Comparison of ENCODE assay signal across 18 mouse cellular contexts in genomic region chr1:74939762-74940161, GRCm38 (mm10). TPM values are rescaled to one million over a fixed set of nuclear protein-coding genes. Genes with fewer than 3 reads are reported as not detected.
A peak's percentile ranks its signal among the peaks of the same experiment; 100 is the strongest.
DNase-seq lines count a peak whose midpoint lies in the region; ATAC-seq lines count a peak whose summit lies in the region.
"Had no signal": no experiment of that assay in that cellular context is flagged by ENCODE, and none has a peak within 500 bp of the region (broad histone marks: within the 10 kb centered on the region; RNA-seq: fewer than 3 reads in every experiment).

No protein-coding gene starts in this region.

- WGBS in kidney, embryonic 14.5 days, result 7% methylated on average over 3 of the region's 3 CpGs
- WGBS in liver, embryonic 11.5 days, result 10% methylated on average over 3 of the region's 3 CpGs

- no peak overlapping the region for H3K4me2 ChIP-seq in kidney, embryonic 14.5 days (replicated peaks; ENCODE audit: low read depth, low read length)
- no peak overlapping the region for H3K4me2 ChIP-seq in liver, embryonic 11.5 days
- H3K4me2 ChIP-seq: hindbrain, embryonic 13.5 days; limb, embryonic 13.5 days had no signal

- no peak overlapping the region for H3K9ac ChIP-seq in kidney, embryonic 14.5 days (ENCODE audit: low read depth, low read length)
- H3K9ac ChIP-seq in liver, embryonic 11.5 days (ENCODE audit: low read depth, low read length), result no peak overlapping the region
- H3K9ac ChIP-seq: hindbrain, embryonic 13.5 days; limb, embryonic 13.5 days; liver, postnatal 0 days had no signal

- no peaks in the 10 kb centered on the region for H3K4me1 ChIP-seq in kidney, embryonic 14.5 days (ENCODE audit: control insufficient read depth, insufficient read depth, low read length)
- H3K4me1 ChIP-seq in liver, embryonic 11.5 days (replicated peaks; ENCODE audit: control insufficient read depth, insufficient read depth, low read length), result no peaks in the 10 kb centered on the region
- H3K4me1 ChIP-seq: hindbrain, embryonic 13.5 days; limb, embryonic 13.5 days had no signal

- H3K4me3 ChIP-seq in kidney, embryonic 14.5 days (ENCODE audit: low read length), result no peak overlapping the region
- no peak overlapping the region for H3K4me3 ChIP-seq in liver, embryonic 11.5 days (ENCODE audit: low read depth, low read length)
- H3K4me3 ChIP-seq: hindbrain, embryonic 13.5 days; limb, embryonic 13.5 days; midbrain, embryonic 10.5 days had no signal

- ATAC-seq in kidney, embryonic 14.5 days (ENCODE audit: low FRiP score, low TSS enrichment), result no peak
- 0 out of 2 replicates have a peak, but pooled peaks have one; percentile 35 for ATAC-seq in granulocyte monocyte progenitor cell, adult 5-6 weeks (replicated peaks; ENCODE audit: poor library complexity, severe bottlenecking)
- no peak for ATAC-seq in liver, embryonic 11.5 days (replicated peaks; ENCODE audit: low FRiP score)
- ATAC-seq: liver, postnatal 0 days had no signal

- peaks cover 34% of the 10 kb centered on the region for H3K27me3 ChIP-seq in kidney, embryonic 14.5 days (ENCODE audit: control insufficient read depth, insufficient read depth, low read length)
- H3K27me3 ChIP-seq in liver, embryonic 11.5 days (replicated peaks; ENCODE audit: control insufficient read depth, insufficient read depth, low read length), result peaks cover 20% of the 10 kb centered on the region

- DNase-seq in adrenal gland, postnatal 10 days, result peak; percentile 35
- no peak for DNase-seq in adrenal gland, postnatal 4 days (ENCODE audit: low spot score in 2 of 2)
- peak; percentile 71 to 72 for DNase-seq in kidney, postnatal 4 days
- DNase-seq in NIH3T3 (ENCODE audit: low read depth), result peak; percentile 62
- no peak for DNase-seq in right cerebral cortex, adult 2 months (ENCODE audit: low spot score in 2 of 2)
- no peak for DNase-seq in liver, embryonic 11.5 days (ENCODE audit: low spot score)
- DNase-seq: cerebellum, adult 2 months; gastrocnemius, postnatal 36 days; liver, postnatal 0 days had no signal

- H3K36me3 ChIP-seq in kidney, embryonic 14.5 days (ENCODE audit: control insufficient read depth, insufficient read depth, low read length), result no peaks in the 10 kb centered on the region
- no peaks in the 10 kb centered on the region for H3K36me3 ChIP-seq in liver, embryonic 11.5 days (ENCODE audit: control insufficient read depth, insufficient read depth, low read length)
- H3K36me3 ChIP-seq: hindbrain, embryonic 13.5 days; limb, embryonic 13.5 days; midbrain, embryonic 10.5 days had no signal

- no peak overlapping the region for H3K27ac ChIP-seq in kidney, embryonic 14.5 days (ENCODE audit: low read depth, low read length)
- no peak overlapping the region for H3K27ac ChIP-seq in liver, embryonic 11.5 days (ENCODE audit: low read depth, low read length)
- H3K27ac ChIP-seq: hindbrain, embryonic 13.5 days; kidney, postnatal 0 days; limb, embryonic 13.5 days; midbrain, embryonic 10.5 days had no signal

- H3K9me3 ChIP-seq in kidney, embryonic 14.5 days (ENCODE audit: control insufficient read depth, low read length), result no peaks in the 10 kb centered on the region
- no peaks in the 10 kb centered on the region for H3K9me3 ChIP-seq in liver, embryonic 11.5 days (ENCODE audit: control insufficient read depth, low read length)
- H3K9me3 ChIP-seq: hindbrain, embryonic 13.5 days; limb, embryonic 13.5 days; midbrain, embryonic 10.5 days had no signal

RNA-seq across cellular contexts. Expression of gene Cfap65, which starts 4.4 kb away (rescaled TPM):
- total RNA-seq in adrenal gland, postnatal 10 days (2021), result not detected
- not detected for total RNA-seq in adrenal gland, postnatal 4 days (2021)
- polyA plus RNA-seq in kidney, embryonic 14.5 days (2014; fragmentation: Nextera tagmentation; extraction: Ambion mirVana), result not detected in 2 replicates
- not detected in 2 replicates for total RNA-seq in granulocyte monocyte progenitor cell, adult 5-6 weeks (2014; fragmentation: Nextera tagmentation)
- not detected in 2 replicates for total RNA-seq in granulocyte monocyte progenitor cell, adult 5-6 weeks (2017)
- not detected in 2 replicates for polyA plus RNA-seq in liver, embryonic 11.5 days (2014; fragmentation: Nextera tagmentation; extraction: Ambion mirVana)
- total RNA-seq: ES-E14; gastrocnemius, postnatal 36 days had no signal
- polyA plus RNA-seq: heart, embryonic 14.5 days; limb, embryonic 13.5 days; liver, postnatal 0 days had no signal

RNA-seq across cellular contexts. Expression of gene Ihh, which starts 11.7 kb away (rescaled TPM):
- total RNA-seq in adrenal gland, postnatal 10 days (2021), result under 1 TPM; 0.18 to 0.48 TPM
- under 1 TPM; 0.45 to 0.70 TPM for total RNA-seq in adrenal gland, postnatal 4 days (2021)
- polyA plus RNA-seq in kidney, embryonic 14.5 days (2014; fragmentation: Nextera tagmentation; extraction: Ambion mirVana), result 0.43 and 0.84 TPM in 2 replicates
- not detected in 2 replicates for total RNA-seq in granulocyte monocyte progenitor cell, adult 5-6 weeks (2014; fragmentation: Nextera tagmentation)
- not detected in 2 replicates for total RNA-seq in granulocyte monocyte progenitor cell, adult 5-6 weeks (2017)
- polyA plus RNA-seq in liver, embryonic 11.5 days (2014; fragmentation: Nextera tagmentation; extraction: Ambion mirVana), result 2.2 and 2.7 TPM in 2 replicates

RNA-seq across cellular contexts. Expression of gene Cryba2, which starts 46.8 kb away (rescaled TPM):
- total RNA-seq in adrenal gland, postnatal 10 days (2021), result 1 to 10 TPM in 1 of 2 experiments, under 1 TPM in 1; 0.51 to 1.1 TPM
- 1 to 10 TPM; 2.0 to 3.3 TPM for total RNA-seq in adrenal gland, postnatal 4 days (2021)
- not detected in 2 replicates for polyA plus RNA-seq in kidney, embryonic 14.5 days (2014; fragmentation: Nextera tagmentation; extraction: Ambion mirVana)
- not detected in 2 replicates for total RNA-seq in granulocyte monocyte progenitor cell, adult 5-6 weeks (2014; fragmentation: Nextera tagmentation)
- total RNA-seq in granulocyte monocyte progenitor cell, adult 5-6 weeks (2017), result not detected in 2 replicates
- polyA plus RNA-seq in liver, embryonic 11.5 days (2014; fragmentation: Nextera tagmentation; extraction: Ambion mirVana), result not detected in 2 replicates
- total RNA-seq: ES-E14; gastrocnemius, postnatal 36 days had no signal
- polyA plus RNA-seq: heart, embryonic 14.5 days; kidney, postnatal 0 days; limb, embryonic 13.5 days; liver, postnatal 0 days; midbrain, embryonic 10.5 days had no signal

RNA-seq across cellular contexts. Expression of gene Fev, which starts 54.5 kb away (rescaled TPM):
- total RNA-seq in adrenal gland, postnatal 10 days (2021), result under 1 TPM; 0.84 to 0.97 TPM
- 1 to 10 TPM; 2.1 to 3.4 TPM for total RNA-seq in adrenal gland, postnatal 4 days (2021)
- 0.47 and 2.1 TPM in 2 replicates for polyA plus RNA-seq in kidney, embryonic 14.5 days (2014; fragmentation: Nextera tagmentation; extraction: Ambion mirVana)
- total RNA-seq in granulocyte monocyte progenitor cell, adult 5-6 weeks (2014; fragmentation: Nextera tagmentation), result not detected in 2 replicates
- total RNA-seq in granulocyte monocyte progenitor cell, adult 5-6 weeks (2017), result not detected in 2 replicates
- polyA plus RNA-seq in liver, embryonic 11.5 days (2014; fragmentation: Nextera tagmentation; extraction: Ambion mirVana), result 0.23 and 0.31 TPM in 2 replicates
- total RNA-seq: ES-E14; gastrocnemius, postnatal 36 days had no signal
- polyA plus RNA-seq: midbrain, embryonic 10.5 days; thymus, postnatal 0 days had no signal

Comparison
In these comparisons a context has a peak if more than half of its experiments do, and no peak if none do; other contexts are left out.
1. DNase-seq: peak in adrenal gland, postnatal 10 days (single experiment), kidney, postnatal 4 days (2 of 2) and NIH3T3 (single experiment); none in adrenal gland, postnatal 4 days (0 of 2), right cerebral cortex, adult 2 months (0 of 2) and liver, embryonic 11.5 days (single experiment).